Mouse (Mus musculus): Measurements from ENCODE around the gene Myo1g. TPM values are rescaled to one million over a fixed set of nuclear protein-coding genes. Genes with fewer than 3 reads are reported as not detected.

Myo1g gene
- total RNA-seq (2023), result 100 to 1,000 TPM; 210 to 242 TPM

GRCm38 (mm10) chr11:6520507-6521173 is at the start of gene Myo1g:
Gene Myo1g, minus strand, starts transcription at chr11:6520965.

GRCm38 (mm10) chr11:6546205-6547013 is 25.6 kb upstream of the Myo1g start, which contains the start of gene Ccm2:
Gene Ccm2, plus strand, starts transcription at chr11:6546887.

GRCm38 (mm10) chr11:6475867-6476484 is 44.8 kb downstream of the Myo1g start, which contains the start of gene Purb:
Gene Purb, minus strand, starts transcription at chr11:6475917.

Other genes starting within 250 kb of the Myo1g start
- 10 to 100 TPM; 27.0 to 30.2 TPM for gene Tmed4, start 246.1 kb downstream of the Myo1g start, total RNA-seq (2023)
- 100 to 1,000 TPM; 115 to 127 TPM for gene Ogdh, start 229.3 kb downstream of the Myo1g start, total RNA-seq (2023)
- 10 to 100 TPM; 38.9 to 39.4 TPM for gene Zmiz2, start 131.9 kb downstream of the Myo1g start, total RNA-seq (2023)
- 100 to 1,000 TPM; 886 to 907 TPM for gene Ppia, start 105.5 kb downstream of the Myo1g start, total RNA-seq (2023)
- 10 to 100 TPM; 83.9 to 89.8 TPM for gene H2afv, start 76.5 kb downstream of the Myo1g start, total RNA-seq (2023)
- gene Purb, start 45.0 kb downstream of the Myo1g start, total RNA-seq (2023), result 10 to 100 TPM; 39.8 to 47.8 TPM
- gene Ccm2, start 25.9 kb upstream of the Myo1g start, total RNA-seq (2023), result 100 to 1,000 TPM; 123 to 135 TPM
- 1 to 10 TPM; 1.2 to 2.3 TPM for gene Nacad, start 85.1 kb upstream of the Myo1g start, total RNA-seq (2023)
- gene Tbrg4, start 105.1 kb upstream of the Myo1g start, total RNA-seq (2023), result 10 to 100 TPM; 58.8 to 60.4 TPM
- not detected for gene Wap, start 117.7 kb upstream of the Myo1g start, total RNA-seq (2023)
- gene Ramp3, start 137.6 kb upstream of the Myo1g start, total RNA-seq (2023), result not detected

Measured in neutrophil, adult 83 days (primary cell).